Mouse (Mus musculus): ENCODE data around the gene Txnip. TPM values are rescaled to one million over a fixed set of nuclear protein-coding genes. Genes with fewer than 3 reads are reported as not detected.

The Txnip gene
- total RNA-seq, 2 experiments from 2014 or later, result 28.1 to 34.8 TPM

DNA sequence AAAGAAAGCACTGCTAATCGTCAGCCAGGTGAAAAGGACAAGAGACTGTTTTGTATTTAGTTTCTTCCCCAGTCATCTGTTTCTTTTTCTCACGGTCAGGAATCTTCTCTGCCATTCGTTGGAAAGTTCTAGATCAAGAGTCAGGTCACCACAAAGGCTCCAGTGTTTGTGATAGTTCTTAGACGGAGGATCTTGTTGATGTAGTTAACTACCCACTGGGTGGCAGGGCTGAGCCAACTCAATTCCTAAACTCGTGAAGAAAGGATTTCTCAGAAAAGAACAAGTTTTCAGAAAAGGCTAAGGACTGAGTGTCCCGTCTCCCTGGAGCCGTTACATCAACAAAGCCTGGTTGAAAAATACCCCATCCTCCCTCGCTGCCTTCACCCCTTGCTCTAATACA is 6.6 kb upstream of the Txnip start:
- DNase-seq (ENCODE audit: low spot score in 2 of 2), result peak in 1 of 2 experiments; percentile 73

DNA sequence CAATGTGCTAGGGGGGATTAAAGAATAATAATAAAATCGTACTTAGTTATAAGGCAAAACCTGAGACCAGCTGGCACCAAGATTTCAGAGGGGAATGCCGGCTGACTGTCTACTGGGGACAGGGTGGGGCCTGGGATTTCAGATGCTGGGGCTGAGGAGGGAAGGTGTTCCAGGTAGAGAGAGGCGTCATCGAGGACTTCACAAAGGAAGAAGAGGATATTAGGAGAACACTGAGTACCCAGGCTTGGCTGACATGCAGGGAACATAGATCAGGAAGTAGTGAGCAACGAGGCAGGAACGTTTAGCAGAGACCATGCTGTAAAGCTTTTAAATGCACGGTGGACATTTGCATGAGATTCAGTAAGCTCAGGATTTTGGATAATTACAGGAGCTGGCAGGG is 5.9 kb upstream of the Txnip start:
- no peak for DNase-seq (ENCODE audit: low spot score in 2 of 2)

DNA sequence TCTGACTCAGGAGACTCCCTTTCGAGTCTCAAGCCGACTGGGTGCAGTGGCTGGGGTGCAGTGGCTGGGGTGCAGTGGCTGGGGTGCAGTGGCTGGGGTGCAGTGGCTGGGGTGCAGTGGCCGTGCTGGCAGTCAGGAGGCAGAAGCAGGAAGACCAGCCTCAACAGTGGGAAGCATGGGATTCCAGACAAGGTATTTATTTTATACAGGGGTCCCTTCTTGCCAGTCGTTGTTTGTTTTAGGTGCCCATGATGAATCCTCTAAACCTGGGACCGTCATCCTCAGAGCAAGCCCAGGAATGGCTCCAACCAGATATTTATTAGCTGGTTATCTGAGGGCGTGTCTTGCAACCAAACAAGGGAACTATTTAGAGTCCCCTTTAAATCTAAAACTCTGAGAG is 4.2 kb upstream of the Txnip start:
- no peak for DNase-seq (ENCODE audit: low spot score in 2 of 2)

DNA sequence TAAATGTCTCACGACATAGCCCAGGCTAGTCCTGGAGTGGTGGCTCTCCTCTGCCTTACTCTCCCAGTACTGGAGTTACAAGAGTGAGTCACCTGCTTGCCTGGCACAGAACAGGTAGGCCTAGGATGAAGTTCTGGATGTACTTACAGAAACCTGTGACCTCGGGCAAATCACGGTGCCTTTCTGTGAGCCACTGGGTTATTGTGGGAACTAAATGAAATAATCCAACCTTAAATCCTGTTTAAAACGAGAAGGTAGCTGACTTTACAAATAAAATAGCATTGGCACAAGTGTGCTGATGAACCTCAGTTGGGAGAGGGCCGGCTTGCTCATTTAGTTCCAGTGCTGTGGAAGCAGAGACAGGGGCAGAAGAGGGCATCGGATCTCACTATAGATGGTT is 3.5 kb upstream of the Txnip start:
- DNase-seq (ENCODE audit: low spot score in 2 of 2), result no peak

DNA sequence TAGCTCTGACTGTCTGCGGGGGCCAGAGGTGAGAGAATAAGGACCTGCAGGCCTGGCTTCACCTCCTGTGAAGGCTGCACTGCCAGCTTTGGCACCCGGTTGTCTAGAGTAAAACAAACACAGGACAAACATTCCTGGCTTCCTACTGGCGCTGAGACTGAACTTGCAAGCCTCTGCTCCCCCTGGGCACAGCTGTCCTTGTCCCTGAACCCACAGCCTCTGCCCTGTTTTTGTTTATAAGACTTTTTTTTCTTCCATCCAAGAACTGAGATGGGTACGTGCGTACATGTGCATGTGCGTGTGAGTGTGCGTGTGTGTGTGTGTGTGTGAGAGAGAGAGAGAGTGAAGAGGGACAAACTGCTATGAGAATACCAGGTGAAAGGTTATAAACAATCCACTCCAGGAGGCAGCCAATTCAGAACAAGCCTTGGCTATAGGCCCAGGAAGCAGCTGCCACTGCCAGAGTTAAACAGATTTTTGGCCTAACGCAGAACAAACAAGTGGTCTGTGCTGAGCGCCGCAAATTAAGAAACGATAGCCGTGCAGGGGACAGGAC is 2.6 kb upstream of the Txnip start:
- DNase-seq (ENCODE audit: low spot score in 2 of 2), result peak in 1 of 2 experiments; percentile 69

DNA sequence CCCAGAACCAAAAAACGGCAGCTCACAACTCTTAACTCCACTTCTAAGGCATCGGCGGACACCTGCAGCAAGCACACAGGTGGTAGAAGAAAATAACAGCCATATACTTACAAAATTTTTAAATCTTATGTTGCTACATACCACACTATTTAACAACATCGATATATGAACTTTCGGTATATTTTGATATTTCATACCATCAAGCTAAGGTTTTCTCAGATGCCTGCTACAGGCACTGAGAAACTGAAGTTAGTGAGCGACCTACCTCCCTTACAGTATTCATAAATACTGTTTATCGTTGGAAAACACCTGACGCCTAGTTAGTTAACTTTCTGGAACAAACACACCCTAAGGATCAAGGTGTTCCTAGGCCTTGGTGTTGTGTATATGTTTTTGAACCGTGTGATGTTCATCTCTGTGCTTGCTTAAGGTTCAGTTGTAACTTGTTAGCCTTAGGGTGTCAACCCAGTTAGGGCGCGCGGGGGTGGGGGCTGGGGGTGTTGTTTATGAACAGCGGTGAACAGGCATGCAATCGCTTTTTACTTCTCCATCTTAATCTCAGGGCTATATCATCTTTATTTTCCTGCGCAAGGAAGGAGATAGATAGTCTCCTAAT is 1.6 kb upstream of the Txnip start:
- no peak for DNase-seq (ENCODE audit: low spot score in 2 of 2)

DNA sequence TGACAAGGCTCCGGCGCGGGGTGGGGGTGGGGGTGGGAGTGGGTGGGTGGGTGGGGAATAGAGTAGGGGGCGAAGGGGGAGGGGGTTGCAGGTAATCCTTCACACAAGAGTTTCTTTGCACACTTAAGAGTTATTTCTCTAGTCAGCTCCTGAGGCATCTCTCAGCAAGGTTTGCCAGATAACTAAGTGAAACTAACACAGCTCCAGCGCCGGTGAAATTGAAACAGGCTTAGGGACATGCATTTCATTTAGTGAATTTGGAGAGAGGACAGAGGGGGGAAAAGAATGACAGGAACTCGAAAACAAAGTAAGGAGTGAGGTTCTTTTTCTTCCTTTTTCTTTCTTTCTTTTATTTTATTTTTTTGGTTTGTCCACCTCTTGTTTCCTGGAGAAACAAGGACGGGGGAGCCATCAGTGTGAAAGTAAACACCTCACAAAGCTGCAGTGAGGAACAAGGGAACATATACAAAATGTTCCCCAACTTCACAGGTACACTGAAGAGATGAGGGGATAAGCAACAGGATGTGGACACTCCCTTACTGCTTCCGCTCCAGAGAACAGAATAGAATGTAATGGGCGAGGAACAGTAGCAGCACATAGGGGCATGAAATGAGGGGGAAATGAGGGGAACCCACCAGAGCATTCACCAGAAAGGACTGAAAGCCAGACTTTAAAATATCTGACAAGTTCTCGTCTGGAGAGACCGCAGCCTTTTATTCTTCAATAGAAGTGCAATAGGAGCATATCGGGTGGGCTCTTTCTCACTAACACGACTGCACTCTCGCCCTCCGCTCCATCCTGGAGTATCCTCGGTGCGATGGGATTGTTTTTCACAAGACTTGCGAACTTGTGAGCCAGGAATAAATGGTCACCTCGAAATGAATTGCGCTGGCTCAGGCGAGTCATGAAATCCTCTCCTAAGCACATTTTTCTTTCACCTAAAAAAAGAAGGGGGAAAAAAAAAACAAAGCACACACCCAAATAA is 814 bp upstream of the Txnip start:
- no peak for DNase-seq (ENCODE audit: low spot score in 2 of 2)

DNA sequence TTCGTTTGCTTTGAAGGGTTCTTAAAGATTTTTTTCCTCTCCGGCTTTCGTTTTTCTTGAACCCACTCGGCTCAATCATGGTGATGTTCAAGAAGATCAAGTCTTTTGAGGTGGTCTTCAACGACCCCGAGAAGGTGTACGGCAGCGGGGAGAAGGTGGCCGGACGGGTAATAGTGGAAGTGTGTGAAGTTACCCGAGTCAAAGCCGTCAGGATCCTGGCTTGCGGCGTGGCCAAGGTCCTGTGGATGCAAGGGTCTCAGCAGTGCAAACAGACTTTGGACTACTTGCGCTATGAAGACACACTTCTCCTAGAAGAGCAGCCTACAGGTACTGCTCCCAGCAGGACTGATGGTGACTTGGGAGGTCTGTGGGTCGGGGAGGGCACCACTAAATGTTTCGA is 402 bp downstream of the Txnip start:
- no peak for DNase-seq (ENCODE audit: low spot score in 2 of 2)

DNA sequence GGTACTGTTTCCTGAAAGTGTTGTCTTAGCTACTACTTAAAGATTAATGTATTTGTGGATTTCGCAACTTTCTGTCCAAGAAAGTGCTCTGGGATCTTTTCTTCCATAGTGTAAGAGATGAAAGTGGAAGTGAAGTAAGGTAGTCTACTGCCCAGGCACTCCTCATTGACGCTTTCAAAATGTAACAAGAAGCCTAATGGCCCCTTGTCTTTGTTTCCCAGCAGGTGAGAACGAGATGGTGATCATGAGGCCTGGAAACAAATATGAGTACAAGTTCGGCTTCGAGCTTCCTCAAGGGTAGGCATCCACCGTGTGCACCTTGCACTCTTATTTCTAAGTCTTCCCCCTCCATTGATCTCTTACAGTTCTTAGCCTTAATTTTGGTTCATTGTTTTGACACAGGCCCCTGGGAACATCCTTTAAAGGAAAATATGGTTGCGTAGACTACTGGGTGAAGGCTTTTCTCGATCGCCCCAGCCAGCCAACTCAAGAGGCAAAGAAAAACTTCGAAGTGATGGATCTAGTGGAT is 975 bp downstream of the Txnip start:
- DNase-seq (ENCODE audit: low spot score in 2 of 2), result no peak

DNA sequence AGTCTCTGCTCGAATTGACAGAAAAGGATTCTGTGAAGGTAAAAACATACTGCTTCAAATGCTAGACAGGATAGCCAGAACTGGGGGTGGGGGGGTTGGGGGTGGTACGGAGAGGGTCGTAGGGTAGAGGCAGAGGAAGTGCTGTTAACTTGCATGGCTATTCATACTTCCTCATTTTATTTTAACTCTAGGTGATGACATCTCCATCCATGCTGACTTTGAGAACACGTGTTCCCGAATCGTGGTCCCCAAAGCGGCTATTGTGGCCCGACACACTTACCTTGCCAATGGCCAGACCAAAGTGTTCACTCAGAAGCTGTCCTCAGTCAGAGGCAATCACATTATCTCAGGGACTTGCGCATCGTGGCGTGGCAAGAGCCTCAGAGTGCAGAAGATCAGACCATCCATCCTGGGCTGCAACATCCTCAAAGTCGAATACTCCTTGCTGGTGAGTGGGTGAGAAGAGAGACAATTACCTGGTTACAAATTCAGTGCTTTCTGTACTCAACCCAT is 1.7 kb downstream of the Txnip start:
- DNase-seq (ENCODE audit: low spot score in 2 of 2), result no peak

DNA sequence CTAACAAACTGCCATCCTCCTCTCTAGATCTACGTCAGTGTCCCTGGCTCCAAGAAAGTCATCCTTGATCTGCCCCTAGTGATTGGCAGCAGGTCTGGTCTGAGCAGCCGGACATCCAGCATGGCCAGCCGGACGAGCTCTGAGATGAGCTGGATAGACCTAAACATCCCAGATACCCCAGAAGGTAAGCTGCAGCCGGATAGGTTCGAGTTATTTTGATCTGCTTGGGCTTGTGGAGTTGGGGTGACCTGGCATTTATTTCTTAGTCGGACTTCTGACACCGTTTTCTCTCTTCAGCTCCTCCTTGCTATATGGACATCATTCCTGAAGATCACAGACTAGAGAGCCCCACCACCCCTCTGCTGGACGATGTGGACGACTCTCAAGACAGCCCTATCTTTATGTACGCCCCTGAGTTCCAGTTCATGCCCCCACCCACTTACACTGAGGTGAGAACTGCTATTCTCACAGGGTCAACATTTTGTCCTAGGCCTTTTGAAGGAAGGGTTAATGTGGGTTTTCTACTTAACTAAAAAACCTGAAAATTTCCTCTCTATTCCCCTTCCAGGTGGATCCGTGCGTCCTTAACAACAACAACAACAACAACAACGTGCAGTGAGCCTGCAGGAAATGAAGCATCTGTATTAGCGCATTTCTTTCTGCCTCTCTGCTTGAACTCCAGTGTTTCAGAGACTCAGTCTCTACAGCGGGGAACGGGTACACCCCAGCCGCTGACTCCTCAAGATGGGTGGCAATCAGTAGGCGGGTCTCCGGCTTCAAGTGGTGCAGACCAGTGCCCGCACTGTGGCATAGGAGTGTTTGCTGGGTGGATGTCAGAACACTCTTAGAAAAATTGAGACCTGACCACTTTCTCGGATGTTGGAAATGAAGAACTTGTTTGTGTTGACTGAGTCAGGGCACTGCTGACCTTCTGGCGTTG is 2.4 kb downstream of the Txnip start:
- DNase-seq (ENCODE audit: low spot score in 2 of 2), result no peak

DNA sequence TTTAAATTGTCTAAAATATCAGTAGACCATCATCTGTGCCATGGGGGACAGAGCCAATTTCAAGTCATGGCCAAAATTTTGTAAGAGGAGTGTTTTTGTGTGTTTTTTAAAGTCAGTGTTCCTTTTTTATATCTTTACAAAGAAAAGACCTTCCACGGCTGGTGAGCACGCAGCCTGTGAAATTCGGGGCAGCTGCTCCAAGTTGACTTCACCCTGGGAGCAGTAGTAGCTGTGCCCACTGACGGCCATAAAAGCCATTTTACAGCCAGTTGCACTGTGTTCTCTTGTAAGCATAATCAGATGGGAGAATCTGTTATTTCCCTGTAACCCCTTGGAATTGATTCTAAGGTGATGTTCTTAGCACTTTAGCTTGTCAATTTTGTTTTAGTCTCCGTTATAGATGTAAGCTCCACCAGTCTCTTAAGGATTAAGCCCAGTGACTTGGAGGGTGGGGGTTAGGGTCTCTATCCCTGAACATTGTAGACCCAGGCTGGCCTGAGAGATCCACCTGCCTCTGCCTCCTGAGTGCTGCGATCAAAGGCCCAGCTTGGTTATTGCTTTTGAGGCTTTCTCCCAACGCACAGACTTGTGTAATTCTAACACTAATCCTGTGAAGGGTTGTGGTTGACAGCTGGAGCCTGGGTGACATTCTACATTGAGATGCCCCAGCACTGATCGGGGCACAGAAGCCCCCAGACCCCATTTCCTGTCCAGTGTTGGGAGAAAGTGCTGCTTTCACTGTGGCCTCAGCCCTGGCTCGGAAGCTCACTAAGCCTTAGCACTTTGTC is 3.3 kb downstream of the Txnip start:
- DNase-seq (ENCODE audit: low spot score in 2 of 2), result no peak

DNA sequence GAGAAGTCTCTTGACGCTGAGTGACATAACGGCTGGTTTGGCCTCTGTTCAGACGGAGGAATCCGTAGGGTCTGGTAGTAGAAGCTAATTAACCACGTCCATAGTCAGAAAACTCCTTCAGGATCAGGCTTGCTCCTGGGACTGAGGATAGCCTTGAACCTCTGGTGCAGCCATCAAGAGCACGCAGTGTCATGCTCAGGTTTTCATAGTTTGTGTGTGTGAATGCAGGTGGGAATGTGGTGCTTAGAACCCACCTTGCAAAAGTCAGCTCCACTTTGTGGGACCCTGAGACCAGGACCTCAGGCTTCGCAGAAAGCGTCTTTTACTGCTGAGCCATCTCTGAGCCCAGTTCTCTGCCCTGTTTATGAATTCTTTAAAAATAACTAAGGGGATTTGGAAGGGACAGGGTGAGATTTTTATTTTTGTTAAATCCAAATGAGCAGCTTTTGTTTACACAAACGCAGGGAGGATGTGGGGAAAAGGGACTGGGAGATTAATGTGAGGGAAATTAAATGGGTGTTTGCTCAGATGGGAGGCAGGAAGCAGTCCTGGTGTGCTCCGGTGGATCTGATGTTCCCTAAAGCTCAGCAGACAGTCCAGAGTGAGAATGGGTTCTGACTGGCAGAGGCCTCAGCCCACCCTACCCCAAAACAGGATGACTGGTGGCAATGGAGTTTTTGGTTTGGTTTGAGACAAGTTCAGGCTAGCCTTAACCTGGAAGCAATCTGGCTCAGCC is 4.4 kb downstream of the Txnip start:
- DNase-seq (ENCODE audit: low spot score in 2 of 2), result no peak

DNA sequence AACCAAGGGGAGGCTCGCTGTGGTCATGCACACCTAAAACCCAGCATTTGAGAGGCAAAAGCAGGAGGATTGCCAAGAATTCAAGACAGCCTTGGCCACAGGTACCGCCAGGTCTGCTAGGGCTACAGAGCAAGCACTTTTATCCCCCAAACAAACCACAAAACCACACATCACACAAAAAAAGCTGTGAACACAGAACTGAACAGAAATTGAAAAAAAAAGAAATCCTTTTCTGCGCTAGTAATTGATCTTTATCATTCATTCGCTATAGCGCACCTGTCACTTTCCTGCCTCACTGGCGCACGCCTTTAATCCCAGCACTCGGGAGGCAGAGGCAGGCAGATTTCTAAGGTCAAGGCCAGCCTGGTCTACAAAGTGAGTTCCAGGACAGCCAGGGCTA is 5.5 kb downstream of the Txnip start:
- DNase-seq (ENCODE audit: low spot score in 2 of 2), result no peak

DNA sequence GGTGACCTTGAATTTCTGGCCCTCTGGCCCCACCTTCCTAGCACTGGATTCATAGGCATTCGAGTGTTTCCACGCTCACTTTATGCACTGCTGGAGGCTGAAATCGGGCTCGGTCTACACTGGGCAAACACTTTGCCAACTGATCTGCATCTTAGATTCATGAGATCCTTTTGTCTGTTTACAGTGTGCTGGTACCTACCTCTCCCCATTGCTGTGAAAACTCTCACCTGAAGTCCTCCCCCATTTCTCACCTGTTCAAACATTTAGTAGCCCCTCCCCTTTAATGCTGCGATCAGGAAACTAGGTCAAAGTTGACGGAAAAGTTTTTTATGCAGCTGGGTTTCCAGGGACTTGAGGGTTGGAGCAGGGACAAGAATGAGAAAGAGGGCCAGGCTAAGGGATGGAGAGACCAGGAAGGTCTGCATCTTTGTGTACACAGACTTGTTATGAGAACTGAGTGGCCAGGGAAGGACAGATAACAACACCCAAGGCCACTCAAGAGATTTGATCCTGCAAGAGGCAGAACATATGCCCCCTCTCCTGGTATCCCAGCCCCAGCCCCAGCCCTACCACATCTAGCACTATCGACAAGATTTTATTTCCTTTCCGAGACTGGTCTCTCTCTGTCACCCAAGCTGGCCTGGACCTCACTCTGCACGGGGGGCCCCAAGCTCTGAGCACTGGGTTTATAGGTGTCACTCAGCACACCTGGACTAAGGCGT is 6.3 kb downstream of the Txnip start:
- no peak for DNase-seq (ENCODE audit: low spot score in 2 of 2)

DNA sequence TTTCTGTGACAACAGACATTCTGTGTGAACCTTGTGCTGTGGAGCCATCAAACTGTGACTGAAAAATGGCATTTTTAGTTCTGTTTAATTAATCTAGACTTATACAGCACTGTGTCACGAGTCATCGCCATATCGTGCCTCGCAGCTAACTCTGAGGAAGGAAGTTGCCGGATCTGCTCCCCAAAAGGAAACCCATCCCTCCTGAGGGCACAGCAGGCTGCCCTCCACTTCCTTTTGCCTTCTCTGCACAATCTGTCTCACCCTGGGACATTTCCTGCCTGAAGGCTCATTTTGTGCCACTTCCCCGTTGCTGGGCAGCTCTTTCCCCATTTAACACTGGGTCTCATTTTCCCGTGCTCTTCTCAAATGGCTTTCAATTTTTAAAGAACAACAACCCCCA is 6.9 kb downstream of the Txnip start:
- no peak for DNase-seq (ENCODE audit: low spot score in 2 of 2)

DNA sequence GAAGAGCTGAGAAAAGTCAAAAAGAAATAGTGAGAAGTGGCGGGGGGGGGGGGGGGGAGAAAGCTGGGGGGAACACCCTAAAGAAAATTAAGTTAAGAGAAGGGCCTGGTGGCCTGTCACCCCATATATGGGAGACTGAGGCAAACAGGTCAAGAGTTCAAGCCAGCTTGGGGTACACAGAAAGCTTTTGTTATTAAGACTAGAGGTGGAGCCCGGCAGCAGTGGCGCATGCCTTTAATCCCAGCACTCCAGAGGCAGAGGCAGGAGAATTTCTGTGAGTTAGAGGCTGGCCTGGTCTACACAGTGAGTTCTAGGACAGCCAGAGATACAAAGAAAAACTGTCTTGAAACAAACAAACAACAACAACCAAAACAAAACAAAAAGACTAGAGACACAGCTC is 7.3 kb downstream of the Txnip start:
- DNase-seq (ENCODE audit: low spot score in 2 of 2), result no peak

DNA sequence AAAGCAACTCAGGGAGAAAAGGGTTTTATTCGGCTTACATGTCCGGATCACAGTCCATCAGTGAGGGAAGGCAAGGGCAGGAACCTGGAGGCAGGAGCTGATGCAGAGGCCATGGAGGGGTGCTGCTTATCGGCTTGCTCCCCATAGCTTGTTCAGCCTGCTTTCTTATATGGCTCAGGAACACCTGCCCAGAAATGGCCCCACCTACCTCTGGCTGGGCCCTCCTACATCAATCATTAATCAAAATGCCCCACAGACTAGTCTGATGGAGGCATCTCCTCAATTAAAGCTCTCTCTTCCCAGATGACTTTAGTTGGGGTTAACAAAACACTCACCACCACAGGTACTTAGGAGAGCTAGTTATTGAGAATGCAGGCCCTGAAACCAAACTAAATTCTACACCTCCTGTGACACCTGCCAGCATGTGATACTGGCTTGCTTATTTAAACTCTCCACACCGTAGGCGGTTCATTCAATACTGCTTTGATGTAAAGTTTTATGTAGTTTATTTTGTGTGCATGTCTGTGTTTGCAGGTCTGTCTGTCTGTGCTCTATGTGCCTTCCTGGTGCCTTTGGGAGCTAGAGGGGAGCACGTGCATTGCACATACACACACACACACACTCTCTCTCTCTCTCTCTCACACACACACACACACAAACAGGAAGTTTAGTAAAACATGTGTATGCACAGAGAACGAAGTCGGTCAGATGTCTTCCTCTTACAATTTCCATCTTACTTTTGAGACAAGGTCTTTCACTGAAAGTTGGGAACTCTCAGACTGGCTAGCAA is 9.1 kb downstream of the Txnip start:
- no peak for DNase-seq (ENCODE audit: low spot score in 2 of 2)
